Comparison of ENCODE assay signal across 9 mouse cellular contexts in genomic region chr6:30459056-30459747, GRCm38 (mm10). TPM values are rescaled to one million over a fixed set of nuclear protein-coding genes. Genes with fewer than 3 reads are reported as not detected.
DNase-seq lines count a peak whose midpoint lies in the region; ATAC-seq and TF ChIP-seq lines count a peak whose summit lies in the region.
"Had no signal": no experiment of that assay in that cellular context is flagged by ENCODE, and none has a peak within 500 bp of the region (broad histone marks: within the 10 kb centered on the region; RNA-seq: fewer than 3 reads in every experiment).

No protein-coding gene starts in this region.

- no peak for ATAC-seq in kidney, embryonic 14.5 days (ENCODE audit: low FRiP score, low TSS enrichment)
- no peak for ATAC-seq in heart, embryonic 14.5 days (ENCODE audit: insufficient number of reproducible peaks, insufficient read depth, low FRiP score, low read depth)
- ATAC-seq in liver, embryonic 14.5 days (ENCODE audit: insufficient read depth): no peak

- H3K4me1 ChIP-seq in kidney, embryonic 14.5 days (ENCODE audit: control insufficient read depth, insufficient read depth, low read length): peaks cover 32% of the 10 kb centered on the region
- peaks cover 5% of the 10 kb centered on the region for H3K4me1 ChIP-seq in cortical plate, adult 2 months (ENCODE audit: control insufficient read depth, insufficient read depth, low read length)
- peaks cover 36 to 46% of the 10 kb centered on the region in 2 experiments for H3K4me1 ChIP-seq in heart, embryonic 14.5 days (ENCODE audit: control insufficient read depth in 2 of 2, insufficient read depth in 2 of 2, low read length in 2 of 2)
- peaks cover 2 to 13% of the 10 kb centered on the region in 2 experiments; a peak in 3 of 4 replicates for H3K4me1 ChIP-seq in liver, embryonic 14.5 days (replicated peaks; ENCODE audit: control insufficient read depth in 2 of 2, insufficient read depth in 2 of 2, low read length in 1 of 2)

- peaks cover 6% of the 10 kb centered on the region for H3K36me3 ChIP-seq in kidney, embryonic 14.5 days (ENCODE audit: control insufficient read depth, insufficient read depth, low read length)
- H3K36me3 ChIP-seq in heart, embryonic 14.5 days (ENCODE audit: control insufficient read depth, insufficient read depth, low read length): peaks cover 11% of the 10 kb centered on the region
- H3K36me3 ChIP-seq in liver, embryonic 14.5 days (replicated peaks; ENCODE audit: control insufficient read depth, insufficient read depth, low read depth): no peaks in the 10 kb centered on the region

- H3K9me3 ChIP-seq in kidney, embryonic 14.5 days (ENCODE audit: control insufficient read depth, low read length): no peaks in the 10 kb centered on the region
- no peaks in the 10 kb centered on the region for H3K9me3 ChIP-seq in heart, embryonic 14.5 days (ENCODE audit: control insufficient read depth, low read length)
- H3K9me3 ChIP-seq in liver, embryonic 14.5 days (ENCODE audit: control insufficient read depth, low read length): no peaks in the 10 kb centered on the region

- DNase-seq in kidney, adult 11 months: no peak
- no peak for DNase-seq in liver, embryonic 14.5 days (ENCODE audit: low read depth in 3 of 3, low spot score in 3 of 3)
- DNase-seq in retina, embryonic 14.5 days (ENCODE audit: low spot score): no peak
- no peak for DNase-seq in kidney, postnatal 4 days
- DNase-seq in spleen, postnatal 36 days (ENCODE audit: low spot score in 2 of 2): no peak

- peak overlapping the region; percentile 52 for H3K4me2 ChIP-seq in kidney, embryonic 14.5 days (replicated peaks; ENCODE audit: low read depth, low read length)
- H3K4me2 ChIP-seq in heart, embryonic 14.5 days (ENCODE audit: low read length): peak overlapping the region; percentile 78
- H3K4me2 ChIP-seq in liver, embryonic 14.5 days (ENCODE audit: low read depth): peak overlapping the region; percentile 80

- no peak for TF ChIP-seq CTCF in cortical plate, adult 2 months (IDR thresholded peaks at IDR 0.05; ENCODE audit: extremely low read depth, insufficient read depth, low read length)
- no peak for TF ChIP-seq CTCF in liver, embryonic 14.5 days (IDR thresholded peaks at IDR 0.05; ENCODE audit: low read depth)

- H3K27me3 ChIP-seq in kidney, embryonic 14.5 days (ENCODE audit: control insufficient read depth, insufficient read depth, low read length): no peaks in the 10 kb centered on the region
- H3K27me3 ChIP-seq in heart, embryonic 14.5 days (ENCODE audit: control insufficient read depth, insufficient read depth, low read length): no peaks in the 10 kb centered on the region
- H3K27me3 ChIP-seq in liver, embryonic 14.5 days (ENCODE audit: control insufficient read depth, insufficient read depth, low read length): no peaks in the 10 kb centered on the region; the same call in 1 of the 2 replicates
- H3K27me3 ChIP-seq: Patski had no signal

- peak overlapping the region; percentile 98 for H3K27ac ChIP-seq in kidney, embryonic 14.5 days (ENCODE audit: low read depth, low read length)
- H3K27ac ChIP-seq in cortical plate, adult 2 months (ENCODE audit: insufficient read depth, low read length): no peak overlapping the region
- peak overlapping the region in 1 of 2 experiments; percentile 66; a peak in 2 of 4 replicates for H3K27ac ChIP-seq in heart, embryonic 14.5 days (replicated peaks in 1 of 2; ENCODE audit: control insufficient read depth in 1 of 2, insufficient read depth in 1 of 2, low read depth in 2 of 2, low read length in 2 of 2)
- H3K27ac ChIP-seq in liver, embryonic 14.5 days: no peak overlapping the region

- 66% methylated on average over 16 of the region's 16 CpGs for WGBS in kidney, embryonic 14.5 days
- 44% methylated on average over 16 of the region's 16 CpGs for whole genome bisulfite sequencing in heart, embryonic 14.5 days
- WGBS in liver, embryonic 14.5 days (ENCODE audit: insufficient replicate concordance): 64% methylated on average over 16 of the region's 16 CpGs

- TF ChIP-seq EP300 in liver, embryonic 14.5 days (IDR thresholded peaks at IDR 0.05; ENCODE audit: low read depth): no peak

- H3K4me3 ChIP-seq in kidney, embryonic 14.5 days (ENCODE audit: low read length): peak overlapping the region; percentile 41
- 0 out of 2 replicates have a peak overlapping the region, but pooled peaks have one; percentile 6 for H3K4me3 ChIP-seq in cortical plate, adult 2 months (ENCODE audit: insufficient read depth, low read length)
- H3K4me3 ChIP-seq in heart, embryonic 14.5 days (ENCODE audit: control insufficient read depth in 1 of 2, insufficient read depth in 1 of 2, low read depth in 1 of 2, low read length in 2 of 2): peak overlapping the region; percentile 38 to 47
- peak overlapping the region; percentile 49 to 55 for H3K4me3 ChIP-seq in liver, embryonic 14.5 days (ENCODE audit: insufficient read depth in 1 of 2, low read depth in 2 of 2, low read length in 2 of 2)

- TF ChIP-seq POLR2A in cortical plate, adult 2 months (IDR thresholded peaks at IDR 0.05; ENCODE audit: extremely low read depth, insufficient read depth, low read length): no peak

- peak overlapping the region; percentile 67 for H3K9ac ChIP-seq in kidney, embryonic 14.5 days (ENCODE audit: low read depth, low read length)
- H3K9ac ChIP-seq in heart, embryonic 14.5 days (ENCODE audit: low read length): peak overlapping the region; percentile 76
- peak overlapping the region; percentile 61 for H3K9ac ChIP-seq in liver, embryonic 14.5 days (replicated peaks)

RNA-seq across cellular contexts. Expression of gene Tmem209, which starts 50.4 kb away (rescaled TPM):
- polyA plus RNA-seq in kidney, embryonic 14.5 days (2014; fragmentation: Nextera tagmentation; extraction: Ambion mirVana): 35.2 and 56.8 TPM in 2 replicates
- polyA plus RNA-seq in cortical plate, adult 2 months (2012; rRNA removed): 28.0 and 33.2 TPM in 2 replicates
- 25.4 and 26.3 TPM in 2 replicates for polyA plus RNA-seq in heart, embryonic 14.5 days (2014; fragmentation: Nextera tagmentation; extraction: Ambion mirVana)
- polyA plus RNA-seq in liver, embryonic 14.5 days (2012; rRNA removed): 15.9 and 17.6 TPM in 2 replicates
- polyA plus RNA-seq in liver, embryonic 14.5 days (2014; fragmentation: Nextera tagmentation; extraction: Ambion mirVana): 19.6 and 20.0 TPM in 2 replicates

RNA-seq across cellular contexts. Expression of gene Ssmem1, which starts 50.4 kb away (rescaled TPM):
- polyA plus RNA-seq in kidney, embryonic 14.5 days (2014; fragmentation: Nextera tagmentation; extraction: Ambion mirVana): 0.51 TPM in 1 of 2 replicates, not detected in the other
- polyA plus RNA-seq in cortical plate, adult 2 months (2012; rRNA removed): 0.10 TPM in 1 of 2 replicates, not detected in the other
- polyA plus RNA-seq in heart, embryonic 14.5 days (2014; fragmentation: Nextera tagmentation; extraction: Ambion mirVana): not detected in 2 replicates
- 0.10 TPM in 1 of 2 replicates, not detected in the other for polyA plus RNA-seq in liver, embryonic 14.5 days (2012; rRNA removed)
- 0.14 TPM in 1 of 2 replicates, not detected in the other for polyA plus RNA-seq in liver, embryonic 14.5 days (2014; fragmentation: Nextera tagmentation; extraction: Ambion mirVana)

RNA-seq across cellular contexts. Expression of gene Klhdc10, which starts 57.5 kb away (rescaled TPM):
- 25.7 and 42.8 TPM in 2 replicates for polyA plus RNA-seq in kidney, embryonic 14.5 days (2014; fragmentation: Nextera tagmentation; extraction: Ambion mirVana)
- polyA plus RNA-seq in cortical plate, adult 2 months (2012; rRNA removed): 58.0 and 67.4 TPM in 2 replicates
- polyA plus RNA-seq in heart, embryonic 14.5 days (2014; fragmentation: Nextera tagmentation; extraction: Ambion mirVana): 22.5 and 24.5 TPM in 2 replicates
- polyA plus RNA-seq in liver, embryonic 14.5 days (2012; rRNA removed): 8.0 and 12.8 TPM in 2 replicates
- polyA plus RNA-seq in liver, embryonic 14.5 days (2014; fragmentation: Nextera tagmentation; extraction: Ambion mirVana): 8.9 and 9.4 TPM in 2 replicates
